ENCODE assay signal across 26 mouse cellular contexts in genomic region chr7:72223558-72223957, GRCm38 (mm10).
"Had no signal": no experiment of that assay in that cellular context is flagged by ENCODE, and none has a peak within 500 bp of the region (broad histone marks: within the 10 kb centered on the region; RNA-seq: fewer than 3 reads in every experiment).

No protein-coding gene starts in this region.

- H3K36me3 ChIP-seq: heart, embryonic 10.5 days; heart, embryonic 12.5 days; hindbrain, embryonic 10.5 days; hindbrain, embryonic 12.5 days; intestine, embryonic 15.5 days; limb, embryonic 13.5 days; limb, embryonic 15.5 days; liver, embryonic 12.5 days had no signal

- H3K27ac ChIP-seq: gastrocnemius, adult 2 months; heart, embryonic 10.5 days; hindbrain, embryonic 10.5 days; hindbrain, embryonic 12.5 days; hindbrain, embryonic 14.5 days; intestine, embryonic 15.5 days; layer of hippocampus, adult 2 months; limb, embryonic 13.5 days; limb, embryonic 15.5 days; liver, embryonic 12.5 days; liver, embryonic 14.5 days had no signal

- H3K9ac ChIP-seq: forebrain, postnatal 0 days; heart, embryonic 12.5 days; hindbrain, embryonic 12.5 days; hindbrain, embryonic 14.5 days; intestine, embryonic 15.5 days; limb, embryonic 13.5 days; limb, embryonic 15.5 days; liver, embryonic 12.5 days; liver, embryonic 14.5 days had no signal

- H3K9me3 ChIP-seq: heart, embryonic 10.5 days; heart, embryonic 12.5 days; hindbrain, embryonic 10.5 days; hindbrain, embryonic 12.5 days; intestine, embryonic 15.5 days; limb, embryonic 13.5 days; limb, embryonic 15.5 days; liver, embryonic 12.5 days had no signal

- H3K27me3 ChIP-seq: heart, embryonic 12.5 days; hindbrain, embryonic 12.5 days; intestine, embryonic 15.5 days; limb, embryonic 13.5 days; limb, embryonic 15.5 days; liver, embryonic 12.5 days had no signal

- DNase-seq: forebrain, postnatal 0 days; gastrocnemius, adult 2 months; gastrocnemius, postnatal 10 days; gastrocnemius, postnatal 25 days; heart, adult 18-20 months; heart, postnatal 10 days; heart, postnatal 4 days; kidney, adult 2 months; kidney, adult 9 months; kidney, postnatal 4 days; layer of hippocampus, postnatal 36 days; left cerebral cortex, postnatal 4 days had no signal

- H3K4me2 ChIP-seq: heart, embryonic 12.5 days; hindbrain, embryonic 12.5 days; hindbrain, embryonic 14.5 days; intestine, embryonic 15.5 days; limb, embryonic 13.5 days; limb, embryonic 15.5 days; liver, embryonic 12.5 days had no signal

- ATAC-seq: forebrain, postnatal 0 days; hindbrain, embryonic 16.5 days; inflammation-experienced regulatory T-cells, adult 6 months; intestine, embryonic 15.5 days; intestine, postnatal 0 days; liver, embryonic 12.5 days had no signal

- H3K4me3 ChIP-seq: gastrocnemius, adult 2 months; heart, embryonic 10.5 days; heart, embryonic 12.5 days; hindbrain, embryonic 10.5 days; hindbrain, embryonic 12.5 days; intestine, embryonic 15.5 days; layer of hippocampus, adult 2 months; limb, embryonic 13.5 days; limb, embryonic 15.5 days; liver, embryonic 12.5 days had no signal

- H3K4me1 ChIP-seq: heart, embryonic 10.5 days; heart, embryonic 12.5 days; hindbrain, embryonic 12.5 days; intestine, embryonic 15.5 days; limb, embryonic 15.5 days; liver, embryonic 12.5 days had no signal
